Mouse (Mus musculus) MEL (cell line): ENCODE measurements around the gene Itgb1bp1. TPM values are rescaled to one million over a fixed set of nuclear protein-coding genes. Genes with fewer than 3 reads are reported as not detected.

Source experiments
- DNase-seq: peaks from one replicate; pipeline ENCODE4 v3.0.0; 2011; ENCODE audit warnings: low read depth, low spot score
- H3K27ac ChIP-seq: 2 replicates; pipeline ENCODE4 v1.5.1; 2012; ENCODE audit warnings: low read depth, mild to moderate bottlenecking, control low read depth, low read length, moderate library complexity; ENCODE audit not compliant: control insufficient read depth
- H3K27me3 ChIP-seq, 2 experiments: fragments of 150-350 bp in 1 of 2; sonication (generic) in 1 of 2; 2 replicates each; pipeline ENCODE4 v1.6.1; 2012; ENCODE audit warnings: low read length in 2 of 2, mild to moderate bottlenecking in 2 of 2, improper control_type of control experiment in 1 of 2, moderate library complexity in 1 of 2; ENCODE audit not compliant: insufficient read depth in 2 of 2, control insufficient read depth in 1 of 2
- H3K36me3 ChIP-seq, 2 experiments: 2 replicates each; pipeline ENCODE4 v1.6.1; 2012 to 2014; ENCODE audit warnings: low read length in 2 of 2, improper control_type of control experiment in 1 of 2, inconsistent platforms in 1 of 2, mild to moderate bottlenecking in 1 of 2; ENCODE audit not compliant: insufficient read depth in 2 of 2, control insufficient read depth in 1 of 2
- H3K4me1 ChIP-seq, 2 experiments: fragments of 150-350 bp in 1 of 2; sonication (generic) in 1 of 2; 2 replicates each; pipeline ENCODE4 v1.6.1; 2012; ENCODE audit warnings: low read length in 2 of 2, improper control_type of control experiment in 1 of 2, mild to moderate bottlenecking in 1 of 2; ENCODE audit not compliant: insufficient read depth in 2 of 2, control insufficient read depth in 1 of 2
- H3K4me3 ChIP-seq, 2 experiments: fragments of 150-350 bp in 1 of 2; sonication (generic) in 1 of 2; 2 replicates each; pipeline ENCODE4 v1.5.1; 2012; ENCODE audit warnings: low read depth in 2 of 2, low read length in 2 of 2, mild to moderate bottlenecking in 2 of 2, moderate library complexity in 2 of 2, control low read depth in 1 of 2, improper control_type of control experiment in 1 of 2; ENCODE audit not compliant: control insufficient read depth in 1 of 2, insufficient read depth in 1 of 2
- H3K79me2 ChIP-seq: 2 replicates; pipeline ENCODE4 v1.6.1; 2012; ENCODE audit warnings: mild to moderate bottlenecking, low read length, moderate library complexity; ENCODE audit not compliant: control insufficient read depth, poor library complexity, insufficient read depth
- H3K9ac ChIP-seq: 2 replicates; pipeline ENCODE4 v1.6.1; 2012; ENCODE audit warnings: low read depth, mild to moderate bottlenecking, control low read depth, low read length, moderate library complexity; ENCODE audit not compliant: control insufficient read depth, poor library complexity, severe bottlenecking
- H3K9me3 ChIP-seq: fragments of 150-350 bp; sonication (generic); replicated peaks from 2 replicates; pipeline ENCODE4 v1.6.1; 2012; ENCODE audit warnings: mild to moderate bottlenecking, low read length, improper control_type of control experiment, moderate library complexity; ENCODE audit not compliant: insufficient read depth
- BHLHE40 ChIP-seq: IDR thresholded peaks from 2 replicates; pipeline ENCODE4 v1.6.1; 2012; ENCODE audit warnings: low read depth, mild to moderate bottlenecking, inconsistent platforms, low read length, improper control_type of control experiment, borderline replicate concordance
- ELF1 ChIP-seq: IDR thresholded peaks from 2 replicates; pipeline ENCODE4 v1.6.1; 2014; ENCODE audit warnings: low read depth, mild to moderate bottlenecking, inconsistent platforms, low read length, improper control_type of control experiment, moderate library complexity
- EP300 ChIP-seq, 2 experiments: IDR thresholded peaks; 2 replicates each; pipeline ENCODE4 v1.6.1; 2011; ENCODE audit warnings: improper control_type of control experiment in 2 of 2, low read length in 2 of 2, low read depth in 1 of 2, mild to moderate bottlenecking in 1 of 2
- ETS1 ChIP-seq: IDR thresholded peaks from 2 replicates; pipeline ENCODE4 v1.6.1; 2012; ENCODE audit warnings: low read depth, mild to moderate bottlenecking, inconsistent platforms, low read length, improper control_type of control experiment, moderate library complexity
- GABPA ChIP-seq: IDR thresholded peaks from 2 replicates; pipeline ENCODE4 v1.6.1; 2012; ENCODE audit warnings: low read depth, mild to moderate bottlenecking, inconsistent platforms, low read length, improper control_type of control experiment, moderate library complexity
- JUND ChIP-seq: IDR thresholded peaks from 2 replicates; pipeline ENCODE4 v1.6.1; 2011; ENCODE audit warnings: low read depth, mild to moderate bottlenecking, improper control_type of control experiment, low read length
- MAFK ChIP-seq: IDR thresholded peaks from 2 replicates; pipeline ENCODE4 v1.6.1; 2011; ENCODE audit warnings: low read depth, mild to moderate bottlenecking, low read length, improper control_type of control experiment, borderline replicate concordance
- MAZ ChIP-seq: IDR thresholded peaks from 2 replicates; pipeline ENCODE4 v1.6.1; 2012; ENCODE audit warnings: low read depth, mild to moderate bottlenecking, inconsistent platforms, low read length, improper control_type of control experiment
- MXI1 ChIP-seq: IDR thresholded peaks from 2 replicates; pipeline ENCODE4 v1.6.1; 2011; ENCODE audit warnings: mild to moderate bottlenecking, low read depth, low read length, improper control_type of control experiment
- MYB ChIP-seq: IDR thresholded peaks from 2 replicates; pipeline ENCODE4 v1.6.1; 2011; ENCODE audit warnings: mild to moderate bottlenecking, low read depth, low read length, improper control_type of control experiment
- NRF1 ChIP-seq: IDR thresholded peaks from 2 replicates; pipeline ENCODE4 v1.6.1; 2014; ENCODE audit warnings: low read depth, mild to moderate bottlenecking, inconsistent platforms, low read length, improper control_type of control experiment, moderate library complexity; ENCODE audit not compliant: poor library complexity, insufficient read depth, severe bottlenecking
- POLR2A ChIP-seq, 2 experiments: IDR thresholded peaks; 2 replicates each; pipeline ENCODE4 v1.6.1; 2011 to 2012; ENCODE audit warnings: low read length in 2 of 2, mild to moderate bottlenecking in 2 of 2, control low read depth in 1 of 2, improper control_type of control experiment in 1 of 2, low read depth in 1 of 2, moderate library complexity in 1 of 2; ENCODE audit not compliant: control insufficient read depth in 1 of 2, insufficient read depth in 1 of 2, poor library complexity in 1 of 2
- POLR2AphosphoS5 ChIP-seq: IDR thresholded peaks from 2 replicates; pipeline ENCODE4 v1.6.1; 2012; ENCODE audit warnings: low read depth, borderline replicate concordance, mild to moderate bottlenecking, inconsistent platforms, low read length, moderate library complexity, mixed read lengths
- RAD21 ChIP-seq: IDR thresholded peaks from 2 replicates; pipeline ENCODE4 v1.6.1; 2011; ENCODE audit warnings: mild to moderate bottlenecking, low read depth, low read length, improper control_type of control experiment
- SIN3A ChIP-seq: IDR thresholded peaks from 2 replicates; pipeline ENCODE4 v1.6.1; 2012; ENCODE audit warnings: low read length, improper control_type of control experiment, inconsistent platforms
- SMC3 ChIP-seq: IDR thresholded peaks from 2 replicates; pipeline ENCODE4 v1.6.1; 2011; ENCODE audit warnings: low read depth, low read length, improper control_type of control experiment
- TAL1 ChIP-seq: IDR thresholded peaks from 2 replicates; pipeline ENCODE4 v1.6.1; 2012; ENCODE audit warnings: mild to moderate bottlenecking, inconsistent platforms, low read length, moderate library complexity, mixed read lengths
- TBP ChIP-seq: IDR thresholded peaks from 2 replicates; pipeline ENCODE4 v1.8.0; 2011; ENCODE audit warnings: low read depth, low read length, improper control_type of control experiment
- TCF12 ChIP-seq: IDR thresholded peaks from 2 replicates; pipeline ENCODE4 v1.6.1; 2014; ENCODE audit warnings: low read depth, mild to moderate bottlenecking, inconsistent platforms, low read length, improper control_type of control experiment, moderate library complexity
- USF2 ChIP-seq, 2 experiments: IDR thresholded peaks; 2 replicates each; pipeline ENCODE4 v1.6.1; 2011 to 2012; ENCODE audit warnings: improper control_type of control experiment in 2 of 2, low read length in 2 of 2, borderline replicate concordance in 1 of 2, inconsistent platforms in 1 of 2, low read depth in 1 of 2, mild to moderate bottlenecking in 1 of 2; ENCODE audit not compliant: insufficient read depth in 1 of 2
- ZKSCAN1 ChIP-seq: IDR thresholded peaks from 2 replicates; pipeline ENCODE4 v1.6.1; 2012; ENCODE audit warnings: low read depth, mild to moderate bottlenecking, inconsistent platforms, low read length, improper control_type of control experiment, moderate library complexity
- ZNF384 ChIP-seq: IDR thresholded peaks from 2 replicates; pipeline ENCODE4 v1.6.1; 2012; ENCODE audit warnings: low read depth, mild to moderate bottlenecking, inconsistent platforms, low read length, improper control_type of control experiment
- polyA plus RNA-seq, 2 experiments: library from polyadenylated mRNA; stranded (reverse) in 1 of 2; unstranded in 1 of 2; fragments of >175 nt in 1 of 2; fragments of >200 nt in 1 of 2; gene quantifications; 2 replicates each; pipeline versions ENCODE4 v1.2.1 to v1.2.4; 2012; ENCODE audit warnings: low replicate concordance in 2 of 2, low read depth in 1 of 2; ENCODE audit not compliant: insufficient read length in 2 of 2, insufficient read depth in 1 of 2, missing spikeins in 1 of 2
- total RNA-seq: library from RNA; depleted of rRNA; stranded (reverse); fragments of 300-350 nt; gene quantifications from 2 replicates; pipeline ENCODE4 v1.2.3, GENCODE M21; 2012

Itgb1bp1 gene
- total and polyA plus RNA-seq, 3 experiments = 22.0 to 41.3 TPM; not detected in 1

DNA sequence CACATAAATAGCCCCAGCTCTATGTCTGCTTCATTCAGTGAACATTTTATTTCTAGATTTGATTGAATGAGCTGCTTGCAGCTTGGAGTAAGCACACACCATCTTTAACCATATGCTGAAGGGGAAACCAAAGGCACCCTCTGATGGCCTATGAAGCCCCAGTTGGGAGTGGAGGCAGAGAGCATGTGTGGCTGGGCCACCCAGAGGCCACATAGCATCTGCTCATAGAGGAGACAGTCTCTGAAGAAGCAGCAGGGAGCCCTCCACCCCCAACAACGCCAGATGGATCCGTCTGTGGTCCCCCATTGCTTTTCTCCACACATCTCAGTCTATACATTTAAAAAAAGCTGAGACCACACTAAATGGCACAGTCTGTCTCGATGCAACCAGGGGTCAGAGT, 44.1 kb downstream of the Itgb1bp1 start:
- Histone ChIP-seq H3K4me1 (no peaks in the 10 kb centered on the region), H3K79me2 (no peaks in the 10 kb centered on the region), H3K27ac (no peak overlapping the region), H3K9ac (no peak overlapping the region), H3K36me3 (no peaks in the 10 kb centered on the region), H3K4me3 (no peak overlapping the region), H3K9me3 (no peaks in the 10 kb centered on the region), H3K27me3 (no peaks in the 10 kb centered on the region)
- no peak for DNase-seq
- TF ChIP-seq TBP (no peak), POLR2AphosphoS5 (no peak), MYB (no peak), USF2 (IDR thresholded peaks at IDR 0.05; ENCODE audit: borderline replicate concordance in 1 of 2, insufficient read depth in 1 of 2, low read depth in 1 of 2, low read length in 2 of 2) (no peak), ZNF384 (no peak), MAZ (no peak), POLR2A (IDR thresholded peaks at IDR 0.05; ENCODE audit: control insufficient read depth in 1 of 2, insufficient read depth in 1 of 2, low read depth in 1 of 2, low read length in 2 of 2, poor library complexity in 1 of 2) (no peak), EP300 (IDR thresholded peaks at IDR 0.05; ENCODE audit: low read depth in 1 of 2, low read length in 2 of 2) (no peak), MAFK (no peak), ELF1 (no peak), GABPA (no peak), SMC3 (no peak), TAL1 (no peak), JUND (no peak)

DNA sequence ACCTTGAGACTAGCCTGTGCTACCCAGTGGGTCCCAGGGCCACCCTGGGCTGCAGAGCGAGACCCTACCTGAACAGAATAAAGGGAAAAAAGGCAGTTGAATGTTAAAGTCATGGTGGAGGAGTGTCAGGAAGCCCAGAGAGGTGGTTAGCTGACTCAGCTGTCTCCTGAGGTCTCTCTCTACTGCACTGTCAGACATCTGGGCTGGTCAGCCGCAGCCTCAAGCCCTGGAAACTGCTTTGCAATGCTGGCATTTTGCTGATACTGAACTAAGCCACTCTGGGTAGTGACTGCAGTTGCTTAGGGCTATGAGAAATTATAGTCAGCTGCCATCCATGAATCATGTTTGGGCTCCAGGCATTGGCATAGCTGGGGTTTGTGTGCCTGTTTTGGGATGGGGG, 51.5 kb downstream of the Itgb1bp1 start:
- Histone ChIP-seq H3K79me2 (no peaks in the 10 kb centered on the region), H3K4me3 (no peak overlapping the region), H3K27ac (no peak overlapping the region), H3K27me3 (no peaks in the 10 kb centered on the region), H3K9ac (no peak overlapping the region), H3K4me1 (peaks cover 0 to 10% of the 10 kb centered on the region in 2 experiments; a peak in 2 of 4 replicates), H3K9me3 (no peaks in the 10 kb centered on the region), H3K36me3 (peaks cover 0 to 2% of the 10 kb centered on the region in 2 experiments; a peak in 1 of 4 replicates)
- no peak for DNase-seq
- TF ChIP-seq NRF1 = no peak
- no peak for TF ChIP-seq MXI1
- TF ChIP-seq ZKSCAN1 = no peak
- TF ChIP-seq MAZ = no peak
- no peak for TF ChIP-seq RAD21
- TF ChIP-seq POLR2A (IDR thresholded peaks at IDR 0.05; ENCODE audit: control insufficient read depth in 1 of 2, insufficient read depth in 1 of 2, low read depth in 1 of 2, low read length in 2 of 2, poor library complexity in 1 of 2) = no peak
- TF ChIP-seq SIN3A = no peak
- TF ChIP-seq ZNF384 = no peak
- no peak for TF ChIP-seq TCF12
- no peak for TF ChIP-seq BHLHE40
- TF ChIP-seq ETS1 = no peak
